Mouse (Mus musculus) hindbrain, embryonic 16.5 days (tissue): ENCODE data around the gene Rita1. TPM values are rescaled to one million over a fixed set of nuclear protein-coding genes. Genes with fewer than 3 reads are reported as not detected.
A peak's percentile ranks its signal among the peaks of the same experiment; 100 is the strongest.

Experiments used
- ATAC-seq: fragments of 200-750 bp; cut with Nextera tagmentation; 2 replicates; pipeline ENCODE4 v1.8.0; 2017; ENCODE audit warnings: moderate TSS enrichment, moderate library complexity
- H3K27ac ChIP-seq: fragments of 300-500 bp; sonication (generic); 2 replicates; pipeline ENCODE4 v1.5.1; 2014; ENCODE audit warnings: low read depth, mild to moderate bottlenecking, control low read depth, low read length, moderate library complexity
- H3K27me3 ChIP-seq: fragments of 300-500 bp; sonication (generic); replicated peaks from 2 replicates; pipeline ENCODE4 v1.6.1; 2014; ENCODE audit warnings: low read length; ENCODE audit not compliant: control insufficient read depth, insufficient read depth
- H3K36me3 ChIP-seq: fragments of 300-500 bp; sonication (generic); 2 replicates; pipeline ENCODE4 v1.6.1; 2014; ENCODE audit warnings: mild to moderate bottlenecking, low read length, moderate library complexity, mixed read lengths; ENCODE audit not compliant: control insufficient read depth, insufficient read depth
- H3K4me1 ChIP-seq: fragments of 300-500 bp; sonication (generic); 2 replicates; pipeline ENCODE4 v1.6.1; 2014; ENCODE audit warnings: low read depth, low read length; ENCODE audit not compliant: control insufficient read depth, insufficient read depth
- H3K4me2 ChIP-seq: fragments of 300-500 bp; sonication (generic); 2 replicates; pipeline ENCODE4 v1.6.1; 2014; ENCODE audit warnings: mild to moderate bottlenecking, low read length, control low read depth, moderate library complexity
- H3K4me3 ChIP-seq: fragments of 300-500 bp; sonication (generic); 2 replicates; pipeline ENCODE4 v1.5.1; 2014; ENCODE audit warnings: mild to moderate bottlenecking, low read length, control low read depth, moderate library complexity
- H3K9ac ChIP-seq: fragments of 300-500 bp; sonication (generic); 2 replicates; pipeline ENCODE4 v1.6.1; 2014; ENCODE audit warnings: low read depth, mild to moderate bottlenecking, control low read depth, low read length, moderate library complexity
- H3K9me3 ChIP-seq: fragments of 300-500 bp; sonication (generic); 2 replicates; pipeline ENCODE4 v1.6.1; 2014; ENCODE audit warnings: mild to moderate bottlenecking, low read length, moderate library complexity; ENCODE audit not compliant: control insufficient read depth
- WGBS: fragments of 180-500 bp; shearing (Covaris S2); extraction: QIAGEN DNeasy Blood & Tissue Kit; methylation state at CpG from one replicate; pipeline ENCODE4 v1.1.7; 2014; 5-methylcytosine and 5-hydroxymethylcytosine counted together
- polyA plus RNA-seq: library from polyadenylated mRNA; unstranded; fragments of >200 nt; fragmentation: Nextera tagmentation; extraction: Ambion mirVana; gene quantifications from 2 replicates; pipeline ENCODE4 v1.2.1, GENCODE M21; 2015

The Rita1 gene
- polyA plus RNA-seq, 1 experiment from 2014 or later, result 29.3 TPM

DNA sequence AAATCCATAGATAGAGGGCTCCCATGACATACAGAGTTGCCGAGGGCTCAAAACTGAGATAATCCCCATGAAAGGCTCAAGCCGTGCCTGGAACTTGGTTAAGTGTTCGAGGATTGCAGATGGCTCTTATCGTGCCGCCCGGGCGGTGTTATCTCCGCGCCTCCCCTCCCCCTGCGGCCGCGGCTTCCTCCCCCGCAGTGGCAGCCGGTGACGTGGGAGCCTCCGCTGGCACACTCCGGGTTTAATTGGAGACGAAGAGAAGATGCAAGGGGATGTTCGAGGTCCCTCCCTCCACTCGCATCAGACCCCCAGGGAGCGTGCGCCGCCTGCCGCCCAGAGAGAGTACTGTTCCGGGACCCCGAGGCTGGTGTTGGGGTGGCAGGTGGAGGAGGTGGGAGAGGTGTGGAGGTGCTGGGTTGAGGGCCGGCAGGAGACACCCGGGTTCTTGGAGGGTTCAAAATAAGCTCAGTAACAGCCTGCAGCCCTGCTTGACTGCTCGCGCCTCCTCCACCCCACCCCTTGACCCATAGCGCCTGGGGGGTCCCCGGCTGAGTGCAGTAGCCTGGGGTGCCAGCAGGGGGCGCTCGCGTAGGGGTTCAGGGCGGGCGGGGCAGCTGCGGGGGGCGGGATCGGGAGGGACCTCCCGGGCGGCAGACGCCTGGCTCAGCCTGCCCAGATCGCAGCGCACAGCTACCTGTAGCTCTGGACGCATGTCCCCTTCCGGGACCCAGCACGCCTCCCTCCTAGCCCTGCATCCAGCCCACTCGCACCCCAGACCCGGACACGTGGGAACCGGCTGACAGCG, 36.4 kb upstream of the Rita1 start, which contains the start of gene Rasal1:
Gene Rasal1 (plus strand): TSS at position 244 of the 805 bp plus-strand sequence.
- WGBS, result 2% methylated on average over 43 of the region's 53 CpGs
- H3K27ac ChIP-seq, result no peak within 1 kb of the TSS
- no peaks in the 10 kb centered on the region for H3K9me3 ChIP-seq
- H3K27me3 ChIP-seq, result peaks cover 30% of the 10 kb centered on the region
- H3K9ac ChIP-seq, result peak within 1 kb of the TSS; percentile 46
- H3K36me3 ChIP-seq, result no peaks in the 10 kb centered on the region
- H3K4me3 ChIP-seq, result peak within 1 kb of the TSS; percentile 31
- H3K4me2 ChIP-seq, result peak within 1 kb of the TSS; percentile 59
- ATAC-seq, result peak; percentile 41; the same call in 1 of the 2 replicates
- H3K4me1 ChIP-seq, result peaks cover 13% of the 10 kb centered on the region

DNA sequence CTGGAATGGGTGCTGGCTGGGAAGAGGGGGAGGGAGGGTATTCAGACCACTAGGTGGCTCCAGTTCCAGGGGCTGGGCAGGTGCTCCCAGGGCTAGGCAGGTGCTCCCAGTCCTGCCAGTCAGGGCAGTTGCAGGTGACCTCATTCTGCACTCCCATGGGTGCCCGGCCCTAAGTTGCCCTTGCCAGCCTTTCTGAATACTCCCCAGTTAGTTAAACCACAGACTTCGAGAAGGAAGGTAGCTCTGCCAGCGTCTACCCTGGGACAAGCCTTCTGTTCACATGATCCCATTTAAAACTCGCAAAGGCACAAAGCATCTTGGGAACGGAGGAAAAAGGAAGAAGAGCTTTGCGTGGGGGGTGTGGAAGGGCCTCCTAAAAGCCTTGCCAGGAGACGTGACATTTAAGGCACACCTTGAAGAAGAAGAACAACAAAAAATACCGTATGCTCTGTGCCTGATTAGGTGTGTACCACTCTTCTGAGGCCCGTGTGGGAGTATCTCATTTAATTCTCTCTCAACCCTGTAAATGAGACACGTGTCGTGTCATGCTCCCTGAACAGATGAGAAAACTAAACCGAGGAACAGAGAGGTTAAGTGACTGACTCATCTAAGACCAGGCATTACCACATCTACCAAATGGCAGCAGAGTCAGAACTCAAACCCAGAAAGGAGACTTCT, 35.6 kb upstream of the Rita1 start:
- Histone ChIP-seq H3K27me3 (peaks cover 30% of the 10 kb centered on the region), H3K36me3 (no peaks in the 10 kb centered on the region), H3K4me3 (no peak overlapping the region), H3K4me2 (peak overlapping the region; percentile 59), H3K9me3 (no peaks in the 10 kb centered on the region), H3K27ac (no peak overlapping the region), H3K4me1 (peaks cover 13% of the 10 kb centered on the region), H3K9ac (no peak overlapping the region)
- WGBS, result 40% methylated on average over 12 of the region's 12 CpGs
- ATAC-seq, result no peak

DNA sequence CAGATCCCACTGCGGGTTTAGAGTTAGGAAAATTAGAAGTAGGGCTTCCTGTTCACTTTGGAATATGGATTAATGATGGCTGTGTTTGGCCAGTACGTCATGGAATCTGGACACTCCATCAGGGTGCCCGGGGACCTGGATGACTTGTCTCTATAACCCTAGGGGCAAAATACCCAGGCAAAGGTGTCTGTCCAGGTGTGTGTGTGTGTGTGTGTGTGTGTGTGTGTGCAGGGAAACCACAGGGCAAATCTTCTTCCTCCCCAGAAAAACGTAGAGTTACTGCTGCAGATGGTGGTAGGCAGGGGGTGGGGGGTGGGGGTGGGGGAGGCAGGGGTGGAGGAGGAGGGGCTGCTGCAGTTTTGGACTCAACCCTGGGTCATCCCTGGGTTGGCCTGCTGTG, 35.0 kb upstream of the Rita1 start:
- Histone ChIP-seq H3K4me2 (no peak overlapping the region), H3K9ac (no peak overlapping the region), H3K27me3 (peaks cover 30% of the 10 kb centered on the region), H3K9me3 (no peaks in the 10 kb centered on the region), H3K27ac (no peak overlapping the region), H3K4me1 (peaks cover 13% of the 10 kb centered on the region), H3K4me3 (no peak overlapping the region), H3K36me3 (no peaks in the 10 kb centered on the region)
- ATAC-seq, result no peak
- 77% methylated on average over 4 of the region's 4 CpGs for WGBS

- H3K27me3 ChIP-seq, result peaks cover 27% of the 10 kb centered on the region
- no peak overlapping the region for H3K4me2 ChIP-seq
- H3K27ac ChIP-seq, result no peak overlapping the region
- no peaks in the 10 kb centered on the region for H3K9me3 ChIP-seq
- H3K9ac ChIP-seq, result no peak overlapping the region
- no peak for ATAC-seq
- H3K4me1 ChIP-seq, result peaks cover 13% of the 10 kb centered on the region
- WGBS, result 53% methylated on average over 6 of the region's 6 CpGs
- H3K36me3 ChIP-seq, result no peaks in the 10 kb centered on the region
- no peak overlapping the region for H3K4me3 ChIP-seq
These were observed 33.5 kb upstream of the Rita1 start for GRCm38 (mm10) chr5:120645851-120646250.

GRCm38 (mm10) chr5:120644227-120644626, 31.8 kb upstream of the Rita1 start:
- Histone ChIP-seq H3K36me3 (no peaks in the 10 kb centered on the region), H3K9ac (no peak overlapping the region), H3K4me1 (peaks cover 11% of the 10 kb centered on the region), H3K4me3 (no peak overlapping the region), H3K9me3 (no peaks in the 10 kb centered on the region), H3K27ac (no peak overlapping the region), H3K27me3 (peaks cover 12% of the 10 kb centered on the region), H3K4me2 (no peak overlapping the region)
- WGBS, result 92% methylated on average over 3 of the region's 3 CpGs
- ATAC-seq, result no peak

DNA sequence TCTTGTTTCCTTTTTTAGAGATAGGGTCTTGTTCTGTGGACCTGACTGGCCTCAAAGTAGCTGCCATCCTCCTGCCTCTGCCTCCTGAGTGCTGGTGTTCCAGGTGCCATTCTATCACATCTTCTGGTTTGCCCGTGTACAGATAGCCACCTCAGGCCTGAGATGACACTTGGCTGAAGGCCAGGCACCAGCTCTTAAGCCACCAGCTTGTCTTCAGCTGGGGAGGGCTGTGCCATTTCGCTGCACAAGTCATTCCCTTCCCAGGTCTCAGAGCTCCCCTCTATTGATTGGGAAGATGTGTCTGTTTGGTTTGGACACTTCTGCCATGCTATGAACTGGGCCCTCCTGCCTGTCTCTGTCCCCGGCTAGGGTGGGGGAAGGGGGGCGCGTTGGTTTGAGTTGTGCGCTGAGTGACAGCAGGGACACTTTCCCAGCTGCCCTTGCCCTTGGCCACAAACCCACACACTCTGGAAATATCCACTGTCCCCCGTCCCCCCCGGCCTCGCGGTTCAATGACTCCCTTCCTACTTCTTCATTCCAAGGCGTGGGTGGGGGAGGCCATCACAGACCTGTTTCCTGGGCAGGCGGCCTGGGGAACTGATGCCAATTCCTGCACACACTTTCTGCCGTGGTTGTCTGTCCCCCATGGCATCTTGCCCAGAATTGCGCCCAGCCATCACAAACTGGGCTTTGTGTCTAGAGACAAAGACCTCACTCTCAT, 31.1 kb upstream of the Rita1 start:
- Histone ChIP-seq H3K4me3 (no peak overlapping the region), H3K36me3 (no peaks in the 10 kb centered on the region), H3K27me3 (peaks cover 6% of the 10 kb centered on the region), H3K4me2 (no peak overlapping the region), H3K9ac (no peak overlapping the region; the same call in 1 of the 2 replicates), H3K4me1 (peaks cover 4% of the 10 kb centered on the region), H3K9me3 (no peaks in the 10 kb centered on the region), H3K27ac (no peak overlapping the region)
- ATAC-seq, result 0 out of 2 replicates have a peak, but pooled peaks have one; percentile 42
- WGBS, result 63% methylated on average over 14 of the region's 14 CpGs

DNA sequence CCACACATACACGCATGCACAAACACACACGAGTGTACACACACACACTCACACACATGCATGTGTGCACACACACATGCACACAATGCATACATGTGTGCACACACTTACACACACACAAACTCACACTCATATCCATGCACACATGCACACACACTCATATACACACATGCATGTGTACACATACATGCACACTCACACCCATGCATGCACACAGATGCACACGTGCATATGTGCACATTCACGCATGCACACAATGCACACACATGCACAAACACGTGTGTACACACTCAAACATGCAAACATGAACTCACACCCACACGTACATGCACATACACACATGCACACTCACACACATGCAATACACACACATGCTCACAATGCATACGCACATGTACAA, 27.7 kb upstream of the Rita1 start:
- WGBS, result 96% methylated on average over 7 of the region's 7 CpGs
- H3K27ac ChIP-seq, result no peak overlapping the region
- no peak overlapping the region for H3K9ac ChIP-seq
- no peak for ATAC-seq
- no peak overlapping the region for H3K4me3 ChIP-seq
- no peaks in the 10 kb centered on the region for H3K36me3 ChIP-seq
- no peaks in the 10 kb centered on the region for H3K9me3 ChIP-seq
- no peaks in the 10 kb centered on the region; the same call in 1 of the 2 replicates for H3K4me1 ChIP-seq
- H3K27me3 ChIP-seq, result no peaks in the 10 kb centered on the region
- H3K4me2 ChIP-seq, result no peak overlapping the region

- ATAC-seq, result no peak
- H3K4me1 ChIP-seq, result no peaks in the 10 kb centered on the region
- no peaks in the 10 kb centered on the region for H3K27me3 ChIP-seq
- H3K36me3 ChIP-seq, result no peaks in the 10 kb centered on the region
- no peak overlapping the region for H3K4me2 ChIP-seq
- H3K4me3 ChIP-seq, result no peak overlapping the region
- no peaks in the 10 kb centered on the region for H3K9me3 ChIP-seq
- no peak overlapping the region for H3K27ac ChIP-seq
- WGBS, result 90% methylated on average over 5 of the region's 5 CpGs
- no peak overlapping the region for H3K9ac ChIP-seq
These were observed 23.2 kb upstream of the Rita1 start for GRCm38 (mm10) chr5:120635633-120636032.

GRCm38 (mm10) chr5:120634860-120635259, 22.5 kb upstream of the Rita1 start:
- Histone ChIP-seq H3K4me1 (no peaks in the 10 kb centered on the region), H3K4me2 (no peak overlapping the region), H3K9ac (no peak overlapping the region), H3K4me3 (no peak overlapping the region), H3K9me3 (no peaks in the 10 kb centered on the region), H3K36me3 (no peaks in the 10 kb centered on the region), H3K27ac (no peak overlapping the region), H3K27me3 (peaks cover under 1% of the 10 kb centered on the region; the same call in 1 of the 2 replicates)
- ATAC-seq, result no peak
- 46% methylated on average over 5 of the region's 5 CpGs for WGBS
